Mouse (Mus musculus) megakaryocyte-erythroid progenitor cell, adult 5 weeks (primary cell): ENCODE results near the gene Gpr37. TPM values are rescaled to one million over a fixed set of nuclear protein-coding genes. Genes with fewer than 3 reads are reported as not detected.

Source experiments
- polyA plus RNA-seq: library from polyadenylated mRNA; stranded (reverse); fragments of >175 nt; gene quantifications from 2 replicates; pipeline ENCODE4 v1.2.3, GENCODE M21; 2012

Gpr37 gene
- polyA plus RNA-seq, result not detected in 2 replicates

GRCm38 (mm10) chr6:25690629-25691028 lies at the start of gene Gpr37:
Gene Gpr37 (minus strand): TSS chr6:25690729.

Other genes with a start within 250 kb of the Gpr37 start
- gene Pot1a, start 118.5 kb upstream of the Gpr37 start, polyA plus RNA-seq, result 0.38 and 1.2 TPM in 2 replicates